Mouse (Mus musculus) fat pad, adult 2 months (tissue): ENCODE data around the gene Cplx1.

Experiments used
- DNase-seq: peaks from one replicate; pipeline ENCODE4 v3.0.0-alpha.2; 2011; ENCODE audit warnings: low read depth, low spot score; ENCODE audit errors: extremely low read depth

The Cplx1 gene

DNA sequence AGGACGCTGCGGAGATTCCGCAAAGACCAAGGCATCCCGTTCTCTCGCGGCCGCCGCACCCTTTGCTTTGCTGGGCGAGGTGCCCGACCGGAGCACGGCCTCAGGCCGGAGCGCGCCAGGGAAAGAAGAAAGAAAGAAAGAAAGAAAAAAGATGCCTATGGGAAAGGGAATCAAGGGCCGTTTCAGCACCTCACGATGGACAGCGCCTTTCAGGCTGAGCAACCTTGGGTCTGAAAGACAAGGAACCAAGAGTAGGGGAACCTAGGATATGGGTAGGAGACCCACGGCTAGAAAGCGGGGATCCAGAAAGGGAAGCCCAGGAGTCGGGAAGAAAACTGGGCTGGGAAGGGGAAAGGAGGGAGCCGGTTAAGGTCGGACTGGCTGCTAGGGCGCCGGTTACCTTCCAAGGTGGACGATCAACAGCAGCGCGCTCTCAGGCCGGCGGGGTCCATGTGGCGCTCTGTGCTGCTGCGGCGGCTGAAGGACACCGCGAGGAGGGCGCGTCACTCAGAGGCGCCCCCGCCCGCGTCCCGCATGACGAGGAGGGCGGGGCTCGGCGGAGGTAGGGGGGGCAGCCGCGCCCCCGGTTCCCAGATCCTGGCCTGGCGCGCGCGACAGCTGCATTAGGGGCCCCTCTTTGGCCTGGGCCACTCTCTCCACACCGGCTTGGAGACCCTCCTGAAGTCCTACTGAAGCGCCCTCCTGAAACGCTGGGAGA is at the start of gene Cplx1:
TSS of gene Cplx1 (minus strand) at position 536 of the 718 bp plus-strand sequence.
- no peak for DNase-seq

DNA sequence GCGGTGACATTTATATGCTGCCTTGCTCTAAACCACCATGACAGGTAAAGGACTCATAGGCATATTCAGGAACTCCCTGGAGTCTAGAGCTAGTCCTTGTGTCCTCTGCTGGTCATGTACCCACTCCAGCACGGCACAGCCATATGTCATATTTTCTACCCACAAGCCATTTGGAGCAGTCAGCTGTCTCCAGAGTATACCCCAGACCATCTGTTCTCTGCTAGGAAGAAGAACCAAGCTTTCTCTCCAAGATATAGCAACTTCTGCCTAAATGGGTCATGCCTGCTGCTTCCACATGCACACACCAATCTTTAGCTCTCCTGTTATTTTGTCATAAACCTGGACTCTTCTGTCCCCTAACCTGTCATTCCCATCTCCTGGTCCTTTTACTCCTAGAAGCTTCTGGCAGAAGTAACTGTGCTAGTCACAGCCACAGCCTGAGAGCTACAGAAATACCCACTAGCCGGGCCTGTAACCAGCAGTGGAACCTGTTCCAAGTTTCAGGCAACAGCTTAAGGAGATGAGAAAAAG is 31.6 kb upstream of the Cplx1 start:
- no peak for DNase-seq

GRCm38 (mm10) chr5:108573054-108573453 is 23.2 kb upstream of the Cplx1 start:
- DNase-seq, result no peak

DNA sequence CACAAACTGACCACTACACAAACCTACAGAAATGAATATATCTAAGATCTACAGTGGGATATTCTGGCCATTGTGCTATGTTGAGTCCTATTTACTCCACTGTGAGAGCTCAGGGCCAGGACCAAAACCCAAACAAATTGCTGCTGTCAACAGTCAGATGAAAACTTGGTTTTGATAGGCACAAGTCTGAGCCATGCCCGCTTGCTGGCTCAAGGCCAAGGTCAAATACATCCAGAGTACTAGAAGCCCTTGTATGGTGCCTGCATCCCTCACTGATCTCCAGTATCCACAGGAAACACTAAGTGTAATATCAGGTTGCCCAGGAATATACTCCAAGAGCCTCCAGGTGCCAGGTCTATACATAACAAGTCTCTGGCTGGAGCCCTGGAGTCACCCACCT is 21.2 kb upstream of the Cplx1 start:
- no peak for DNase-seq

- peak; percentile 7 for DNase-seq
Measured at GRCm38 (mm10) chr5:108567104-108567503, 17.3 kb upstream of the Cplx1 start.

- no peak for DNase-seq
Measured at GRCm38 (mm10) chr5:108566523-108566922, 16.7 kb upstream of the Cplx1 start.

DNA sequence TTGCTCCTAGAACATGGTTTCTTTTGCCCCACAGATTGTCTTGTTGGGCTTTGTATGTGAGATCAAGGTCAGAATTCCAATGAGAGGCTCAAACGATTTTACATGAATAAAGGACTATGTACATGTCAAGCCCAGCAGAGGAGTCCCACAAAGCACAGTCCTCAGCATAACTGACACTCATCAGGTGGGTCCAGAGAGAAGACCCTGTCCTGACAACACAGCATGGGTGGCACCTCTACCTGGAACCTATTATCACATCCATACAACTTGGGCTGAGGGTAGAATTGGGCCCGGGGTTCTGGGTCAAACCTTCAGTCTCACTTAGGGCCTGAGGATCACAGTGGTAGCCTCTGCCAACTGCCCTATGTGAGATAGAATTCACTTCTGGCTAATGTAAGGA is 15.6 kb upstream of the Cplx1 start:
- DNase-seq, result no peak

DNA sequence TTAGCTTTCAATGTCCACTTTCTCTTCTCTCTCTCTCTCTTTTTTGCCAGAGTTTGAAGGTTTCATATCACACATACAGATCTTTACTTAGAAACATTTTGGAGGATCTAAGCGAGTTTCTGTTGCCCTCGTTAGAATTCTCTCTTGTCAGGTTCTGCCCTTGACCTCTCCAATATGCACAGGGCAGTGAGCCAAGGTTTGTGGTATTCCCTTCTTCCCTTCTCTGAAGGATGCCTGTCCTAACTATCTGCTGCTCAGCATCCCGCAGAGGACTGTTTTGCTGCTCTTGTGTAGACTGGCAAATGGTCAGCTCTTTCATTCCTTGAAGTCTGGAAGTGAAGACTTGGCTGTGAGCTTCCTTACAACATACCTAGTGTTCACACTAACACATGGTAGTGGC is 14.5 kb upstream of the Cplx1 start:
- no peak for DNase-seq

DNA sequence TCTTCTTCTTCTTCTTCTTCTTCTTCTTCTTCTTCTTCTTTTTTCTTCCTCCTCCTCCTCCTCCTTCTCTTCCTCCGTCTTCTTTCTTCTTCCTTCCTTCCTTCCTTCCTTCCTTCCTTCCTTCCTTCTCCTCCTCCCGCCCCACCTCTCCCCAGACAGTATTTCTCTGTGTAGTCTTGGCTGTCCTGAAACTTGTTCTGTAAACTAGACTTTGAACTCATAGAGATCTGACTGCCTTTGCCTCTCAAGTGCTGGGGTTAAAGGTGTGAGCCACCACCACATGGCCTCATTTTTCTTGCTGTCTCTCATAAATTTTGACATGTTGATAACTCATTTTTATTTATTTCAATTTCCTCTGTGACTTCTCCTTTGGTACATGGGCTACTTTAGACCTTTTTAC is 12.7 kb upstream of the Cplx1 start:
- DNase-seq, result no peak

GRCm38 (mm10) chr5:108556986-108557385 is 7.2 kb upstream of the Cplx1 start:
- no peak for DNase-seq

DNA sequence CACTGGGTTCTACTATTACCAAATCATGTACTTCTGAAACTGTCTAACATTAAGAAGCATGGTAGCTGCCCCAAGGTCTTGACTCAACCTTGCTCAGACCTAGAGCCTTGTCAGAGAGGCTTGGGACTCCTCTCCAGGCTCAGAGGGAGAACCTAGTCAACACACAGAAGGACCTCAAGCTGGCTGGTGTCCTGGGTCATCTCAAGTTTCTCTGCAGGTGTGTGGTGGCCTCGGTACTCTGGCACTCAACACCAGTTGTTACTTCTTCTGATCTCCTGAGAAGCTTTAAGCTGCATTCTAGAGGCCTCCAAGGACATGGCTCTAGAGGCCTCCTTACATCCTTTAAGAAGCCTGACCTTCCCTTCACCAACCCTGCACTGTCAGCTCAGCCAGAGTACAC is 4.2 kb upstream of the Cplx1 start:
- DNase-seq, result no peak

DNA sequence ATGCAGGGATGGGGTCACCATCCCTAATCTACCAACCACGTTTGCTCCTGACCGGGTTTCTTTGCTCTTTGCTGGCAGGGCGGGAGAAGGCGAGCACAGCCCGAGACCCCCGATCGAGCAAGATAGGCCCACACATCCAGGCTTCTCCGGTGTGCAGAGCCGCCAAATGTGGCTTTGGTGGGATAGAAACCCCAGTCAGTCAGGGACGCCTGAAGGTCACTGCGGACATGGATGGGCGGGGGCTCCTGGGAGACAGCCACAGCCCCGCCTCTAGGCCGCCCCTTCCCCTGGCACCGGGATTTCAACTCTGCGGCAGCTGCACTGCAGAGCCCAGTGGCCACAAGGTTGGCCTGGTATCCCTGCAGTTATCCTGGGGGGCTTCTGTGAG is 377 bp upstream of the Cplx1 start:
- DNase-seq, result no peak

- DNase-seq, result no peak
Measured at GRCm38 (mm10) chr5:108549137-108549488, 711 bp downstream of the Cplx1 start.

DNA sequence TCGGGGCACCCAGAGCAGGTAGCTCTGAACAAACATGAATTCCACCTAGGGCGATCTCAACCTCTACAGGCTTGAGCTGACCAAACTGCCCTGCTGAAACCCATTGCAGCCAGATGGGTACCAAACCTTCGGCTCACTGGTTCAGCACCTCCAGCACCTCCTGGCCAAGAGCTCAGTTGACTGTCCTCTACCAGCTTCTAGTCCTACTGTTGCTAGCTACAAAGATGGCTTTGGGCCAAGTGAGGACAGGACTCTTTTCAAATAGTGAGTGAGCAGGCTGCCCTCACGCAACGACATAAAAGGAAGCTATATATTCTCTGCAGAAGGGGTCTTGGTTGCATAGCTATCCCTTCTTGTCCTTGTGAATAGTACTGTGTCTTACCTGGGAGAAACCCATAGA is 2.2 kb downstream of the Cplx1 start:
- no peak for DNase-seq

DNA sequence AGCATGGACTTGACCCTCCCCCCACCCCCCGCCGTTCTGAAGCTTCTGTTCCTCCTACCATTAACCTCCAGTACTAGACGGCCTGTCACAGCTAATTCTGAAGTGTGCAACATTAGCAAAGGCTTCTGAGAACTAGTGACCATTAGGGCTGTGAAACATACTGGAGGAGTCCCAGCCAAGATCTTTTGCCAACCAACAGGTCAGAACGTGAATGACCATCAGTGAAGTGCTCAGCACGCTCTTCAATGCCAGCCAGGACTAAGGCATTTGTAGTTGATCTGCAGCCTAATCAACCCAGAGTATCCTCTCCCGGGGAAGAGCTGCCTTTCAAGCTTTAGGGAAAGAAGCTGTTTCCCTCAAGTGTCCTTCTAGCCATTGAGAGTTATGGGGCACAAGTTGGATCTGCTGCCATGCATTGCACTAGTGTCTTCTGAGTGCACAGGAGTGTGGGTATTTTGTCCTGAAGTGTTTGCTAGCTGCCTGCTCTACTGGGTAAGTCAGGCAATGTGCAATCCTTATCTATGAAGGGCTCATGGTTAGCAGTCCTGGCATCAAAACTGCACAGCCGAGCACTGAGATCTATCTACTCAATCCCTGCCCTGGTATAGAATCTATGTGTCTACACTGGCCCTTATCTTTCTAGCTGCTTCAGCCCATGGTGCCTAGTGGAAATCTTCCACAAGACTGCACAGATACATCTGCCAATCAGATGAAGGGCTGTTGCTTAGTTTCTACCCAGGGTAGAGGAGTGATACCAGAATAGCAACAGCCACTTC is 6.1 kb downstream of the Cplx1 start:
- DNase-seq, result no peak

DNA sequence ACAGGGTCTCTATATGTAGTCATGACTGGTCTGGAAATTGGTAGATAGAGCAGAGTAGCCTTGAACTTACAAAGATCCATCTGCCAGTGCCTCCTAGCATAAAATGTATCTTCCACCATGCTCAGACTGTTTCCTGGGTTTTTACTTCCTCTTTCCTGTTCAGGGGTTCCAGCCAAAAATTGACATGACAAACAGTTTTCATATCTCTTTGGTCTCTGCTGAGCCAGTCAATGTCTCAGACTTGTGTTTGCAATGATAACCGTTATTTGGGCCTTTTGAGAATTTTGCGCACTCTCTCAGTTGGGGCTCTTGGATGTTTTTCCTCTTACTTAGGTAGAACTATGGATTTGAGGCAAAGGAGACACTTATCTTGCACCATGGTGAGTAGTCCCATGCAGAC is 15.6 kb downstream of the Cplx1 start:
- DNase-seq, result no peak

- DNase-seq, result no peak
Measured at GRCm38 (mm10) chr5:108522597-108522996, 27.2 kb downstream of the Cplx1 start.

GRCm38 (mm10) chr5:108521896-108522295 is 27.9 kb downstream of the Cplx1 start:
- no peak for DNase-seq

DNA sequence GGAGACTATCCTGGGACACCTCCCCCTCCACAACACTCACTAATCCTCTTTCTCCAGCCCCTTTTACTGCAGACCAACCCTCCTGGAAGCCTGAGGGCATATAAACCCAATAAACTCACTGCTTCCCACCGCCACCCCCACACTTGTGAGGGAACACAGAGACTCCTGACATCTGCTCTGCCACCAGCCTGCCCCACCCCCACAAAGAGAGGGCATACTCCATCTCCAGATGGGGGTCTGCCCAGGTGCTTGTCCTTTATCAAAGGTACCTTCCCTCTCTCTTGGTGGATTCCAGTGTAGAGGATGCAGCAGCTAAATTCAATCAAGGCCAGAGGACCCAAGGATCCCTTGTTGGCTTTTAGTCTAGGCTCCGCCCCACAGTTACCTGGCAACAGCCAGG is 28.8 kb downstream of the Cplx1 start:
- DNase-seq, result no peak

GRCm38 (mm10) chr5:108520153-108520552 is 29.7 kb downstream of the Cplx1 start:
- no peak for DNase-seq

DNA sequence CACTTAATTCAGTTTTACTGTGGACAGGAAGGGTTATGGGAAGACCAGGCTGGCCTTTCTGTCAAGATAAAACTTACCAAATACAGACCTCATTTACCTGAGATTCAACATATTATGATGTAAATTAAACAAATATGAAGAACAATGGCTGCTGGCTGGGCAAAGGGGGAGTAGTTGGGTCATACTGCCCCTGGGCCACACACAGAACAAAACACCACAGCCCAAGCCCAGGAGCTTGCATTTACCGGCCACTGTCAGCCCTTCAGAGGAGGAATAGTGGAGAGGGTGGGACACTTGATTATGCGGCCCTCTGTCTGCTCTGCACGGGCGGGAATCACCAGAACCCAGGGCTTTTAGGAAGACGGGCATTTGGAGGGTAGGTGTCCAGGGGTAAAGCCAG is 30.9 kb downstream of the Cplx1 start:
- no peak for DNase-seq

GRCm38 (mm10) chr5:108518106-108518885 is 31.5 kb downstream of the Cplx1 start:
- no peak for DNase-seq
